ENCODE assay signal across 9 mouse cellular contexts in the genomic region with DNA sequence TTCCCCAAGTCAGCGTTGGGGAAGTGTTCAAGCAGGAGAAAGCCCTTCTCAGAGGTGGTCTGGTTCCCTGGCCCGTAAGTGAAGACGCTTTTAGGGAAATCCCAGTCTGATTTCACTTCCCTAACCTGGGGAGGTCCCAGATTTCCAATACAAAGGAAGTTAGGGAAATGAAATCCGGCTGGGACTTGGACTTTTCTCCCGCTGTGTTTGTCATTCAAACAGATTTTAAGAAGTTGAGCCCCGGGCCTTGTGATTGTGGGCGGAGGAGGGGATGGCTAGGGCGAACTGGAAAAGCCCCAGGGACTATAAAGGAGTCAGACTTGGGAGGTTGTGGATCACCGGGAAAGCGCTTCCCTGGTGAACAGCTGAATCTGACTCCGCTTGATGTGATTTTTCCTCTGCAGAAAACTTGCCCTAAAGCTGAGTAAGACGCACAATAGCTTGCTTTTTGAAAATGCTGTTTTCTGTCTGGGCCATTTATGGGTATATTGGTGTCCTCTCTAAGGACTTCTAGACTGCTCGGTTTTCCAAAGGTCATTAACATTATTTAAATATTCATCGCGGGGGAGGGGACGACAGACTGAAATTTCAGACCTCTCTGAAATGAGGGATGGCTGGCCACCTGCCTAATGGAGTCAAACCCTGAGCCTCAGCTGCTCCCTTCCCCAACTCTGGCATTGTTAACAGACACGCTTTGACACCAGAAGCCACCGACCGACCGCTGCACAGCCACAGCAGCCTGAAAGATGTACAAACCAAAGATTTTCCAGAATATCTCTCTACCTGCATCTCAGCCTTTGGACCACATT.
DNase-seq lines count a peak whose midpoint lies in the region; ATAC-seq and TF ChIP-seq lines count a peak whose summit lies in the region.
"Had no signal": no experiment of that assay in that cellular context is flagged by ENCODE, and none has a peak within 500 bp of the region (broad histone marks: within the 10 kb centered on the region; RNA-seq: fewer than 3 reads in every experiment).

No protein-coding gene starts in this region.

- no peaks in the 10 kb centered on the region for H3K9me3 ChIP-seq in intestine, embryonic 14.5 days (ENCODE audit: control insufficient read depth, low read length)
- no peaks in the 10 kb centered on the region for H3K9me3 ChIP-seq in intestine, embryonic 16.5 days (ENCODE audit: control insufficient read depth, low read length)
- no peaks in the 10 kb centered on the region for H3K9me3 ChIP-seq in hindbrain, embryonic 12.5 days (replicated peaks)

- no peak overlapping the region for H3K4me3 ChIP-seq in intestine, embryonic 14.5 days (ENCODE audit: low read depth, low read length)
- H3K4me3 ChIP-seq in intestine, embryonic 16.5 days (ENCODE audit: low read length): no peak overlapping the region
- H3K4me3 ChIP-seq in brown adipose tissue, adult 24 weeks (ENCODE audit: insufficient read depth, low read depth, low read length): peak overlapping the region; percentile 21; the same call in 1 of the 2 replicates
- no peak overlapping the region; the same call in 1 of the 2 replicates for H3K4me3 ChIP-seq in hindbrain, embryonic 12.5 days
- no peak overlapping the region for H3K4me3 ChIP-seq in myocyte

- H3K27me3 ChIP-seq in intestine, embryonic 14.5 days (replicated peaks; ENCODE audit: control insufficient read depth, insufficient read depth, low read length): peaks cover 17% of the 10 kb centered on the region
- peaks cover 11% of the 10 kb centered on the region for H3K27me3 ChIP-seq in intestine, embryonic 16.5 days (replicated peaks; ENCODE audit: control insufficient read depth, insufficient read depth, low read length)
- no peaks in the 10 kb centered on the region for H3K27me3 ChIP-seq in hindbrain, embryonic 12.5 days
- H3K27me3 ChIP-seq in myocyte (ENCODE audit: control insufficient read depth, insufficient read depth, insufficient read length): no peaks in the 10 kb centered on the region

- no peaks in the 10 kb centered on the region for H3K36me3 ChIP-seq in intestine, embryonic 14.5 days (ENCODE audit: control insufficient read depth, insufficient read depth, low read length)
- no peaks in the 10 kb centered on the region for H3K36me3 ChIP-seq in intestine, embryonic 16.5 days (ENCODE audit: control insufficient read depth, insufficient read depth, low read length)
- no peaks in the 10 kb centered on the region for H3K36me3 ChIP-seq in hindbrain, embryonic 12.5 days
- H3K36me3 ChIP-seq in myocyte (ENCODE audit: control insufficient read depth, insufficient read depth): no peaks in the 10 kb centered on the region

- no peak overlapping the region for H3K27ac ChIP-seq in intestine, embryonic 14.5 days (ENCODE audit: low read depth)
- no peak overlapping the region for H3K27ac ChIP-seq in intestine, embryonic 16.5 days (ENCODE audit: low read length)
- peak overlapping the region; percentile 25; the same call in 1 of the 2 replicates for H3K27ac ChIP-seq in brown adipose tissue, adult 24 weeks (replicated peaks; ENCODE audit: low read depth, low read length)
- H3K27ac ChIP-seq in hindbrain, embryonic 12.5 days: peak overlapping the region; percentile 68

- no peak overlapping the region for H3ac ChIP-seq in myocyte (ENCODE audit: control insufficient read depth, insufficient read length)

- WGBS in intestine, embryonic 14.5 days: 14% methylated on average over 20 of the region's 20 CpGs
- 16% methylated on average over 20 of the region's 20 CpGs for WGBS in intestine, embryonic 16.5 days
- WGBS in hindbrain, embryonic 12.5 days: 1% methylated on average over 20 of the region's 20 CpGs

- H3K9ac ChIP-seq in intestine, embryonic 14.5 days (ENCODE audit: low read length): no peak overlapping the region
- H3K9ac ChIP-seq in intestine, embryonic 16.5 days (ENCODE audit: low read depth, low read length): no peak overlapping the region
- no peak overlapping the region for H3K9ac ChIP-seq in hindbrain, embryonic 12.5 days

- peaks cover 23% of the 10 kb centered on the region for H3K79me2 ChIP-seq in myocyte (ENCODE audit: control insufficient read depth, insufficient read depth)

- peak overlapping the region; percentile 6; the same call in 1 of the 2 replicates for H3K4me2 ChIP-seq in intestine, embryonic 14.5 days (ENCODE audit: low read length)
- no peak overlapping the region for H3K4me2 ChIP-seq in intestine, embryonic 16.5 days (ENCODE audit: low read depth, low read length)
- peak overlapping the region; percentile 39 for H3K4me2 ChIP-seq in hindbrain, embryonic 12.5 days (replicated peaks)
- H3K4me2 ChIP-seq in myocyte (ENCODE audit: low read depth): peak overlapping the region; percentile 21

- DNase-seq in intestine, embryonic 14.5 days (ENCODE audit: low spot score): no peak
- no peak for DNase-seq in adrenal gland, adult 8-10 months
- DNase-seq in yolk sac, embryonic 10.5 days (ENCODE audit: low spot score): no peak
- DNase-seq in Muller cell, postnatal 12 days (ENCODE audit: inconsistent ontology term): no peak
- DNase-seq: cerebellum, adult 9-10 months had no signal

- TF ChIP-seq POLR2A in myocyte (IDR thresholded peaks at IDR 0.05; ENCODE audit: insufficient read length, low read depth): no peak

- no peak for ATAC-seq in intestine, embryonic 14.5 days (replicated peaks; ENCODE audit: low FRiP score, low TSS enrichment, low read depth)
- ATAC-seq in intestine, embryonic 16.5 days: no peak
- peak; percentile 77 for ATAC-seq in hindbrain, embryonic 12.5 days (ENCODE audit: low FRiP score)

- peaks cover 19% of the 10 kb centered on the region for H3K4me1 ChIP-seq in intestine, embryonic 14.5 days (replicated peaks; ENCODE audit: control insufficient read depth, insufficient read depth, low read length)
- peaks cover 20% of the 10 kb centered on the region for H3K4me1 ChIP-seq in intestine, embryonic 16.5 days (ENCODE audit: control insufficient read depth, insufficient read depth, low read length)
- peaks cover 6% of the 10 kb centered on the region for H3K4me1 ChIP-seq in brown adipose tissue, adult 24 weeks (ENCODE audit: control insufficient read depth, insufficient read depth, insufficient read length, low read length)
- H3K4me1 ChIP-seq in hindbrain, embryonic 12.5 days: peaks cover 33% of the 10 kb centered on the region

TF ChIP-seq in myocyte, 11 proteins besides CTCF, POLR2A, EP300 and RAD21:
- TF ChIP-seq MYOG (IDR thresholded peaks at IDR 0.05; ENCODE audit: control insufficient read depth in 1 of 3, insufficient read depth in 1 of 3, insufficient read length in 2 of 3, low read depth in 2 of 3): peak in 1 of 3 experiments; percentile 24
- no peak for TF ChIP-seq MAX (IDR thresholded peaks at IDR 0.05; ENCODE audit: low read depth)
- peak in 2 of 3 experiments; percentile 46 to 59 for TF ChIP-seq MYOD1 (IDR thresholded peaks at IDR 0.05; ENCODE audit: control insufficient read depth in 1 of 3, insufficient read length in 2 of 3, low read depth in 2 of 3)
- no peak for TF ChIP-seq CEBPB (IDR thresholded peaks at IDR 0.05; ENCODE audit: insufficient read depth, poor library complexity, severe bottlenecking)

Comparison
In these comparisons a context has a peak if more than half of its experiments do, and no peak if none do; other contexts are left out.
1. H3K27ac ChIP-seq: peak in brown adipose tissue, adult 24 weeks (single experiment) and hindbrain, embryonic 12.5 days (single experiment); none in intestine, embryonic 14.5 days (single experiment) and intestine, embryonic 16.5 days (single experiment).